Mouse (Mus musculus) C2C12 (cell line): ENCODE results near the gene Abcc12. TPM values are rescaled to one million over a fixed set of nuclear protein-coding genes. Genes with fewer than 3 reads are reported as not detected.
A peak's percentile ranks its signal among the peaks of the same experiment; 100 is the strongest.

Experiments used
- H3K27me3 ChIP-seq: one replicate; pipeline ENCODE4 v1.6.1; 2011; ENCODE audit not compliant: control insufficient read depth, insufficient read depth, insufficient read length
- H3K36me3 ChIP-seq: one replicate; pipeline ENCODE4 v1.6.1; 2011; ENCODE audit not compliant: control insufficient read depth, insufficient read depth
- H3K4me3 ChIP-seq: one replicate; pipeline ENCODE4 v1.5.1; 2011; ENCODE audit warnings: mild to moderate bottlenecking, control low read depth; ENCODE audit not compliant: poor library complexity, insufficient read depth, severe bottlenecking
- H3K79me2 ChIP-seq: one replicate; pipeline ENCODE4 v1.6.1; 2011; ENCODE audit not compliant: control insufficient read depth, insufficient read depth
- H3K79me3 ChIP-seq: one replicate; pipeline ENCODE4 v1.6.1; 2011; ENCODE audit warnings: low read depth, control low read depth
- H3ac ChIP-seq: one replicate; pipeline ENCODE3; 2011; ENCODE audit warnings: low read depth; ENCODE audit not compliant: control insufficient read depth, insufficient read length
- CEBPB ChIP-seq: IDR thresholded peaks from one replicate; pipeline ENCODE4 v1.6.1; 2011; ENCODE audit warnings: low read depth, mild to moderate bottlenecking, control low read depth, moderate library complexity
- CTCF ChIP-seq: IDR thresholded peaks from one replicate; pipeline ENCODE4 v1.5.1; 2011; ENCODE audit not compliant: control insufficient read depth, insufficient read depth, insufficient read length
- FOSL1 ChIP-seq: IDR thresholded peaks from one replicate; pipeline ENCODE4 v1.8.0; 2011; ENCODE audit warnings: mild to moderate bottlenecking, low read length; ENCODE audit not compliant: poor library complexity, insufficient read depth, severe bottlenecking
- MAX ChIP-seq: IDR thresholded peaks from one replicate; pipeline ENCODE4 v1.6.1; 2011; ENCODE audit warnings: mild to moderate bottlenecking, control low read depth
- MYOD1 ChIP-seq: IDR thresholded peaks from one replicate; pipeline ENCODE4 v1.6.1; 2011; ENCODE audit warnings: low read depth; ENCODE audit not compliant: control insufficient read depth, insufficient read length
- MYOG ChIP-seq: IDR thresholded peaks from one replicate; pipeline ENCODE4 v1.6.1; 2011; ENCODE audit not compliant: control insufficient read depth, insufficient read length; ENCODE audit errors: extremely low read depth
- USF1 ChIP-seq: IDR thresholded peaks from one replicate; pipeline ENCODE4 v1.6.1; 2011; ENCODE audit warnings: low read depth, mild to moderate bottlenecking, control low read depth, moderate library complexity
- long read RNA-seq, 2 experiments: library from polyadenylated mRNA; unstranded; transcript quantifications; one replicate each; pipeline ENCODE4 v2.0.0; 2019 to 2020
- polyA plus RNA-seq: library from polyadenylated mRNA; unstranded; fragments of >200 nt; fragmentation: generic; extraction: Trizol; gene quantifications from one replicate; pipeline ENCODE4 v1.2.1, GENCODE M21; 2012; ENCODE audit warnings: missing spikeins

Gene Abcc12
- not detected for polyA plus RNA-seq
- long read RNA-seq, experiment 1: 0 reads
- long read RNA-seq, experiment 2: 0 reads

DNA sequence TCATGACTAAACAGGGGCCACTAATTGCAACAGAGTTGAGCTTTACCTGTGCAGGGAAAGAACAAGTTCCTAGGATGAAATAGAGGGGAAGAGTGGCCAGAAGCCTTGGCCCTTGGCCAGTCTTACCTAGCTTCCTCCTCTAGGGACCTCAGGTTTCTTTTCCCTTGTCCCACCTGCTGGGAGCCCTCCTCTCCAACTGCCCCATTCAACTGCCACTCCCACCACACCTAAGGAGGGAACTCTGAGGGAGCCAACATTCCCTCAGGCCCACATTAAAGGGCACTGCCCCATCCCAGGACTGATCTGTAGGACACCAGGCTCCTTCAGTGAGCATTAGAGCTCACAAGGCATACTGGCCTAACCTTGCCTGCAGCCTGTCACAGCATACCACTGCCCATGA is at the start of gene Abcc12:
Gene Abcc12, minus strand, starts transcription at position 229 of the 400 bp plus-strand sequence.
- H3K27me3 ChIP-seq: peaks cover 7% of the 10 kb centered on the region
- H3K79me3 ChIP-seq: no peaks in the 10 kb centered on the region
- no peak within 1 kb of the TSS for H3K4me3 ChIP-seq
- no peaks in the 10 kb centered on the region for H3K79me2 ChIP-seq
- TF ChIP-seq MYOD1: no peak
- no peak for TF ChIP-seq FOSL1
- no peak for TF ChIP-seq CEBPB
- TF ChIP-seq MAX: no peak
- TF ChIP-seq MYOG: no peak
- no peak for TF ChIP-seq USF1
- no peak for TF ChIP-seq CTCF
- H3ac ChIP-seq: no peak within 1 kb of the TSS
- no peaks in the 10 kb centered on the region for H3K36me3 ChIP-seq

DNA sequence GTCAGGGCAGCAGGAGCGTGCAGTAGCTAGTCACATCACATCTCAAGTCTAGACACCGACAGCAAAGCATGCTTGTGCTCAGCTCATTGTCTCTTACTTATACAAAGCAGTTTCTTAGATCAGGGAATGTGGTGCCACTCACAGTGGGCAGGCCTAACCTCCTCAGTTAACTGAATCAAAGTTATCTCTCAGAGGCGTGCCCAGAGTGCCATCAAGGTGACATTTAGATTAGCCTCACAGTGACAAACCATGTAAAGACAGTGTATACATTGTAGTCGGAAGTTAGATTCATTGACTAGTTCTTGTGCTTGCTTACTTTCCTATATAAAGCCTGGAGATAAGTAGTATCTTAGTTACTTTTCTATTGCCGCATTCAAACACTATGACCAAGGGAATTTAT is 49.7 kb upstream of the Abcc12 start:
- Histone ChIP-seq H3K79me3 (peaks cover 12% of the 10 kb centered on the region), H3K27me3 (no peaks in the 10 kb centered on the region), H3ac (no peak overlapping the region), H3K79me2 (peaks cover 30% of the 10 kb centered on the region), H3K36me3 (peaks cover 13% of the 10 kb centered on the region), H3K4me3 (no peak overlapping the region)
- no peak for TF ChIP-seq CEBPB
- no peak for TF ChIP-seq MYOD1
- TF ChIP-seq CTCF: no peak
- TF ChIP-seq FOSL1: no peak

DNA sequence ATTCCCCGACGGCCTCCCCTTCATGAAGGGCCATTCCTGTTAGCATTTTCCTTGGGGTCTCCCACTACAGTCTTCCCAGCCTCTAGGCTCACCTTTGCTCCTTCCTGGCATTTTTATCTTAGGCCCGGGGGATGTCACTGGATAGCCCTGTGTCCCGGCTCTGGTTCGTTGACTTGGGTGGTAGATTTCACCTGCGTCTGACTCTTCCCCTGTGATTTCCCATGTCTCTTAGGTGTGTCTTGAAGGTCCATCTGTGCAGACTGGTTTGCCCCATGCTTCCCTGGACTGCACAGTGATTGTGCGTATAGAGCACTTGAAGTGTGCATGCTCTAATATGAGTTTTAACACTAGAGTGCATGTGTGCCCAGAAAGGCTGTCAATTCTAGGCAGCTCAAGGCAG is 44.4 kb upstream of the Abcc12 start:
- H3K4me3 ChIP-seq: peak overlapping the region; percentile 65
- H3K79me3 ChIP-seq: peaks cover 15% of the 10 kb centered on the region
- TF ChIP-seq FOSL1 (no peak), MYOD1 (no peak), MYOG (no peak), CEBPB (no peak), USF1 (no peak), MAX (no peak), CTCF (no peak)
- no peaks in the 10 kb centered on the region for H3K27me3 ChIP-seq
- H3K36me3 ChIP-seq: no peaks in the 10 kb centered on the region
- peaks cover 41% of the 10 kb centered on the region for H3K79me2 ChIP-seq
- peak overlapping the region; percentile 53 for H3ac ChIP-seq

- peak within 1 kb of the TSS; percentile 76 for H3ac ChIP-seq
- TF ChIP-seq CTCF (no peak), USF1 (no peak)
- no peaks in the 10 kb centered on the region for H3K27me3 ChIP-seq
- no peaks in the 10 kb centered on the region for H3K36me3 ChIP-seq
- peaks cover 41% of the 10 kb centered on the region for H3K79me2 ChIP-seq
- H3K4me3 ChIP-seq: peak within 1 kb of the TSS; percentile 65
- peaks cover 15% of the 10 kb centered on the region for H3K79me3 ChIP-seq
Observed at GRCm38 (mm10) chr8:86623911-86624731, 43.6 kb upstream of the Abcc12 start, which contains the start of gene Lonp2. TSS of gene Lonp2 (plus strand) at chr8:86624043.

DNA sequence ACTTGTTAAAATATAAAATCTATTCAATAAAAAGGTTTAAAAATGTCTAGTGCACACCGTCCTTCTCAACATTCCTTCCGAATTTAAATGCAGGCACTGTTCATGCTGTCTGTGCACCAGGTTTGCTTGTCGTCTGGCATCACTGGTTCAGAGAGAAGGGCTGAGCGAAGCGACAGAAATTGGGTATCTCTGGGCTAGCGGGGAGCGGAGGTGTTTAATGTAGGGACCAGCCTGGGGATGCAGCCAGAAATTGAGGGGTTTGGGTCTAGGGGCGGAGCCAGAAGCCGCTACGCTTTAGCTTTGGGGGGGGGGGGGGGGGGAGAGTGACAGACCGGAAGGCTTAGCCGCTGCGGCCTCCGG is 43.0 kb upstream of the Abcc12 start:
- H3K79me2 ChIP-seq: peaks cover 40% of the 10 kb centered on the region
- no peak for TF ChIP-seq CEBPB
- no peak for TF ChIP-seq FOSL1
- no peak for TF ChIP-seq MYOD1
- TF ChIP-seq USF1: no peak
- TF ChIP-seq MYOG: no peak
- TF ChIP-seq MAX: no peak
- no peak for TF ChIP-seq CTCF
- peak overlapping the region; percentile 61 for H3ac ChIP-seq
- peak overlapping the region; percentile 65 for H3K4me3 ChIP-seq
- no peaks in the 10 kb centered on the region for H3K27me3 ChIP-seq
- no peaks in the 10 kb centered on the region for H3K36me3 ChIP-seq
- peaks cover 12% of the 10 kb centered on the region for H3K79me3 ChIP-seq

DNA sequence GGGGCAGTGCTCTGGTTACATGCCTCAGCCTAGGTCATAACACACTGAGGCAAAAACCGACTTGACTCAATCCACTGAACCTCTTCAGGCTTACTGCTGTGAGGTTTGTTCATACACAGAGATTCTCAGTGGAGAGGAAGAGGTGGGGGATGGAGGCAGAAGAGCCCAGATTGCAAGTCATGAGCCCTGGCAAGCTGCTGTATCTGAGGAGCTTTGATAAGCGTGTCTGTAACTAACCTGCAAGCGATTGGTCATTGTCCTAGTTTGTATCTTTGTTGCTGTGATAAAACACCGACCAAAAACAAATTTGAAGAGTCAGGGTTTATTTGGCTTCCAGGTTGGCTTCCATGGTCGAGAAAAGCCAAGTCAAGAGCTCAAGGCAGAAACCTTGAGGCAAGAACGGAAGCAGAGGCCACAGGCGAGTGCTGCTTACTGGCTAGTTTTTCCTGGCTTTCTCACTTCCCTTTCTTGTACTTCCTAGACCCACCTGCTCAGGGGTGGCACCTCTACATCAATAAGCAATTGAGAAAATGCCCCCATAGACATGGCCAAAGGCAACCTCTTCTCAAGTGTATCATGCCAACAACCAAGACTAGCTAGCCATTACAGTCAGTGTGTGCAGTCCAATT is 37.4 kb upstream of the Abcc12 start:
- TF ChIP-seq USF1: no peak
- no peak for TF ChIP-seq CTCF
- Histone ChIP-seq H3K79me2 (no peaks in the 10 kb centered on the region), H3K4me3 (no peak overlapping the region), H3ac (no peak overlapping the region), H3K79me3 (no peaks in the 10 kb centered on the region), H3K36me3 (no peaks in the 10 kb centered on the region), H3K27me3 (peaks cover 8% of the 10 kb centered on the region)
